Mouse (Mus musculus): ENCODE results near the gene Galnt16.

Gene Galnt16

DNA sequence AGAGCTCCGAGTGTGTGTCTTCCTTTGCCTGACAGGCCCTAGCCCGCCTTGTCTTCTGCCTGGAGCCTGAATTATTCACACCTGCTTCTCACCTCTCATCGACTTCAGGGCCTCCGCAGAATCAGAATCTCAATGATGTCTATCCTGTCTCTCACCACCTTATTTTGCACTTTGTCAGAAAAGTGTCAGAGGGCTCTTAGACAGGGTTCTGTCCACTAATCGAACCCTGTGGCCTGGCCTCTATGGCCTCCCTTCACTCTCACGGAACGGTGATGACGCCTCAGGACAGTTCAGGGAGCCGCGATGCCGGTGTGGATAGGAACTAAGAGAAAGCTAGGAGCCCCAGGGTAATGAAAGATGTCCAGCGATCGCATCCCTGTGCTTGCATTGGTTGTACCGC is at the start of gene Galnt16:
TSS of gene Galnt16 (plus strand) at position 301 of the 400 bp plus-strand sequence.
- DNase-seq (ENCODE audit: low spot score in 2 of 2) = no peak

- DNase-seq (ENCODE audit: low spot score in 2 of 2) = no peak
Measured at GRCm38 (mm10) chr12:80470206-80470605, 47.9 kb upstream of the Galnt16 start.

DNA sequence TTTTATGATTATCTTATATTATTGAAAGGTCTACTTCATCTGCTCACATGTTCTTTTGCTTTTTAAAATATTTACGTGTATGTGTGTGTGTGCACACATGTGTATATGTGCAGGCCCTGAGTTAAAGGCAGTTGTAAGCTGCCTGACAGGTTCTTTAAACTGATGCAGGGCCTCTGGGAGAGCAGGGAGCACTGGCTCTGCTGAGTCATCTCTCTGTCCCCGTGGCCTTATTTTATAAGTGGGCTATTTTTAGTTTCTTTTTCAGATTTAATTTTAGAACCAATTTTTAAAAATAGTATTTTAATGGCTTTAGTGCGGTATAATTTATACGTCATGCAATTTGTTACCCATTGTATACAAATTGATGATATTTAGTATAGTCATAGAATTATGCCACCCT is 46.2 kb upstream of the Galnt16 start:
- no peak for DNase-seq (ENCODE audit: low spot score in 2 of 2)

DNA sequence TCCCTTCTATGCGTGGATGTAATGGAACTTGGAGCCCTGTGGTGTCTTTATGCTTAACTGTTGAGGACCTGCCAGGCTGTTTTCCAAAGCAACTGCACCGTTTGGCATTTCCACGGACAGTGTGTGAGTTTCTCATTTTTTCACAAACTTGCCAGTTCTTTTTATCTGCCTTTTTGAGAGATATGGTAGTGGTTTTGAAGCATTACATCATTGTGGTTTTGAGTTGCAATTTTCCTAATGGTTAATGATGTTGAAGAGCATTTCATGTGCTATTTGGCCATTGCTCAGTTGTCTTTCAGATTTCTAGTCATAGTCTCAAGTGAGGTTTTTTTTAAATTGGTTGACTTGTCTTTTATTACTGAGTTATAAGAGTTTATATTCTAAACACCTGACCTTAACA is 44.3 kb upstream of the Galnt16 start:
- DNase-seq (ENCODE audit: low spot score in 2 of 2) = no peak

- DNase-seq (ENCODE audit: low spot score in 2 of 2) = no peak
Measured at GRCm38 (mm10) chr12:80479986-80480385, 38.1 kb upstream of the Galnt16 start.

GRCm38 (mm10) chr12:80483397-80483796 is 34.7 kb upstream of the Galnt16 start:
- DNase-seq (ENCODE audit: low spot score in 2 of 2) = no peak

- no peak for DNase-seq (ENCODE audit: low spot score in 2 of 2)
Measured at GRCm38 (mm10) chr12:80493311-80493710, 24.8 kb upstream of the Galnt16 start.

GRCm38 (mm10) chr12:80495691-80496090 is 22.4 kb upstream of the Galnt16 start:
- DNase-seq (ENCODE audit: low spot score in 2 of 2) = no peak

GRCm38 (mm10) chr12:80498356-80498755 is 19.7 kb upstream of the Galnt16 start:
- DNase-seq (ENCODE audit: low spot score in 2 of 2) = no peak

- DNase-seq (ENCODE audit: low spot score in 2 of 2) = no peak
Measured at GRCm38 (mm10) chr12:80500506-80500905, 17.6 kb upstream of the Galnt16 start.

- DNase-seq (ENCODE audit: low spot score in 2 of 2) = peak in 1 of 2 experiments; percentile 15
Measured at GRCm38 (mm10) chr12:80504718-80505117, 13.4 kb upstream of the Galnt16 start.

- peak; percentile 13 to 29 for DNase-seq (ENCODE audit: low spot score in 2 of 2)
Measured at GRCm38 (mm10) chr12:80507041-80507745, 10.9 kb upstream of the Galnt16 start.

- no peak for DNase-seq (ENCODE audit: low spot score in 2 of 2)
Measured at GRCm38 (mm10) chr12:80518393-80518756, 298 bp downstream of the Galnt16 start.

DNA sequence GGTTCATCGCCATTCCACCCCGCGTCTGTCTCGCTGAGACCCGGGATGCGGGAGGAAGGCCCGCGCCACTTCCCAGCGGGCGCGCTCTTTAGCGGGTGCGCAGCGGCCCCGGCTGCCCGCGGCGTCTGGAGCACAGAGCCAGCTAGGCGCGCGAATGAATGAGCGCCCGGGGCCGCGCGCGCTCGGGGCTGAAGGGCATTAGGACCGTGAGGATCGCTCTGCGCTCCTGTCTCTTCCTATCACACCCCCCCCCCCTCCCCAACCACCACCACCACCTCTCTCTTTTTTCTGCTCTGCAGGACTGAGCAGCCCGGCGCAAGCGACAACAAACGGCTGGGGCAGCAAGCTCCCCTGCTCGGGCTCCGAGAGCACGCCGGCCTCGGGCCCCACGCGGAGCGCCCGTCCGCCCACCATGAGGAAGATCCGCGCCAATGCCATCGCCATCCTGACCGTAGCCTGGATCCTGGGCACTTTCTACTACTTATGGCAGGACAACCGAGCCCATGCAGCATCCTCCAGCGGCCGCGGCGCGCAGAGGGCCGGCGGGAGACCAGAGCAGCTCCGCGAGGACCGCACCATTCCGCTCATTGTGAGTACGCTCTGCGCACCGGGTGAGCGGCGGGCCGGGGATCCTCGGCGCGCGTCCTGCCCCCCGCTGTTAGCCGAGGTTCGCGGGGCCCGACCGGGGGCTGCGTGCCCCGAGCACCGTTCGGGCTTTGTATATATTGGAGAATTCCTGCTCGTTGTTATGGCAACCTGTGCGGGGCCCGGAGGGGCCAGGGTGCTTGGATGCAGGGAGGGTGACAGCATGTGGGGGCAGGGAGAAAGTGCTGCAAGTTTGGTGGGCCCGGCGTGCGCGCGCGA is 912 bp downstream of the Galnt16 start:
- peak in 1 of 2 experiments; percentile 10 for DNase-seq (ENCODE audit: low spot score in 2 of 2)

GRCm38 (mm10) chr12:80519621-80520332 is 1.7 kb downstream of the Galnt16 start:
- peak; percentile 10 to 23 for DNase-seq (ENCODE audit: low spot score in 2 of 2)

GRCm38 (mm10) chr12:80522006-80522405 is 3.9 kb downstream of the Galnt16 start:
- peak in 1 of 2 experiments; percentile 13 for DNase-seq (ENCODE audit: low spot score in 2 of 2)

DNA sequence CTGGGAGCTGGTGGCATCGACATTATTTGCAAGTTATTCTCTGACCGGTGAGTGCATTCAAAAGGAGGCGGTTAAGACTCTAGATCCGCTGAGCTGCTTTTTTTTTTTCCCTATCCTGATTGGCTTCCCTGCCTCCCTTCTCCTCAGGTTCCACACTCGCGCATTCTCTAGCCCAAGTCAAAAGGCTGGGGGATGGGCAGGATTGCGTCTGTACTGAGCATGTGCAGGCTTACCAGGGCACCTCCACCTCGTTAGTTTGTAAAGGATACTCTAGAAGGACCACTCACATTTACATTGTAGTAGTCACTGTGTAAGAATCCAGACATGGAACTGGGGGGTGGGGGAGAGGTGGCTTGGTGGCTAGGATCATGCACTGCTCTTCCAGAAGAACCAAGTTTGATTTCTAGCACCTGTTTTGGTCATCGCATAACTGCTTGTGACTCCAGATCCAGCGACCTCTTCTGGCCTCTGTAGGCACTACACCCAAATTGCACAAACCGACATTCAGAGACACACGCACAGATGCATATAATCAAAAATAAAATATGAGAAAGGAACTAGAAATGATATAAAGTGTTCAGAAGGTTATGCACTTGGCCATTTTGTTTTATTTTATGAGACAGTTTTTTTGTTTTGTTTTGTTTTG is 6.3 kb downstream of the Galnt16 start:
- DNase-seq (ENCODE audit: low spot score in 2 of 2) = no peak

DNA sequence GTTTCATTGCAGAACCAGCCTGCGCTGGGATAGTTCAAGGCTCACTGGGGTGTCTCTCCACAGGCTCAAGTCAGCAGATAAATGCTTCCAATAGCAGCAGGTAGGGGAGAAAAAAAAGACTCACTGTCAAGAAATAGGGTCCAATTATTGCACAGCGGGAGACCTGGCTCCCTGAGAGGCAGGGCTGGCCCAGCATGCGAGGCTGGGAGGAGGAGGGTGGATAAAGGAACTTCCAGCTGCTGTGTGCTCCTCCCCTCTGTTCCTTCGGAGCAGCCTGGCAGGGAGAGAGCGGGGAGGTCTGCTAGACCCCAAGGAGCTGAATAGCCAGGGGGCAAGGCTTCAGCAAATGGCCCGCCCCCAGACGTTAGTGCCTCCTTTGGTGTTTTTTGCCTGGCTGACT is 7.4 kb downstream of the Galnt16 start:
- DNase-seq (ENCODE audit: low spot score in 2 of 2) = no peak

GRCm38 (mm10) chr12:80526511-80526910 is 8.4 kb downstream of the Galnt16 start:
- DNase-seq (ENCODE audit: low spot score in 2 of 2) = no peak

GRCm38 (mm10) chr12:80527727-80528389 is 9.8 kb downstream of the Galnt16 start:
- DNase-seq (ENCODE audit: low spot score in 2 of 2) = no peak

- peak in 1 of 2 experiments; percentile 26 for DNase-seq (ENCODE audit: low spot score in 2 of 2)
Measured at GRCm38 (mm10) chr12:80530052-80530451, 12.0 kb downstream of the Galnt16 start.

All from urinary bladder, postnatal 36 days (tissue).